Mouse (Mus musculus): ENCODE data around the gene Gm17019.
"Not testable (repeated sequence)": the region's sequence is repeated elsewhere in the genome, so short reads cannot be mapped to it uniquely, and the experiment has no call there.

The Gm17019 gene

GRCm38 (mm10) chr5:14996670-14997249 is 36.0 kb downstream of the Gm17019 start:
- DNase-seq = not testable (repeated sequence)

GRCm38 (mm10) chr5:14994124-14994523 is 38.7 kb downstream of the Gm17019 start:
- DNase-seq = not testable (repeated sequence)

GRCm38 (mm10) chr5:14990375-14991158 is 42.2 kb downstream of the Gm17019 start:
- not testable (repeated sequence) for DNase-seq

GRCm38 (mm10) chr5:14986649-14987387 is 46.0 kb downstream of the Gm17019 start:
- DNase-seq = not testable (repeated sequence)

All from cerebellum, adult 11 months (tissue).